11 mouse cellular contexts compared by ENCODE assay signal in the genomic region with DNA sequence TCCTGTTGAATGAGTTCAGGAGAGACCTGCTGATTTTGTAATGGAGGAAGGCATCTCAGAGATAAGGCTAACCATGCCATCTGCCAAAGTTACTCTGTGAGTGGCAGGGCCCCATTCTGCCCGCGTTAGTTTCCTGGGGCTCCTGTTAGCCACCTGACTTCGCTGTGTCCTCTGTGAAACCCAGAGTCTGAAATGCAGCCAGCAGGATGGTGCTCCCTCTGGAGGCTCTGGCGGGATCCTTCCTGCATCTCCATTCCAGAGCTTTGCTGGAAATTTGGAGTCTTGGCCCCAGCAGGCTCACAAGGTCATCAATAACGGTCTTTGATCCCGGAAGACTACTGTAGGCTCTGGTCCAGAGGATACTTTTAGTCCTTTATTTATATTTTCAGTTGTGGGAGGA. TPM values are rescaled to one million over a fixed set of nuclear protein-coding genes. Genes with fewer than 3 reads are reported as not detected.
DNase-seq lines count a peak whose midpoint lies in the region; ATAC-seq and TF ChIP-seq lines count a peak whose summit lies in the region.
"Had no signal": no experiment of that assay in that cellular context is flagged by ENCODE, and none has a peak within 500 bp of the region (broad histone marks: within the 10 kb centered on the region; RNA-seq: fewer than 3 reads in every experiment).

No protein-coding gene starts in this region.

- no peak overlapping the region for H3K4me3 ChIP-seq in heart, postnatal 0 days (ENCODE audit: low read depth, low read length)
- H3K4me3 ChIP-seq in midbrain, embryonic 15.5 days, result no peak overlapping the region

- H3K27ac ChIP-seq in heart, postnatal 0 days (ENCODE audit: low read depth), result no peak overlapping the region
- no peak overlapping the region for H3K27ac ChIP-seq in midbrain, embryonic 15.5 days

- H3K9ac ChIP-seq in heart, postnatal 0 days (replicated peaks; ENCODE audit: low read depth, low read length), result no peak overlapping the region
- no peak overlapping the region for H3K9ac ChIP-seq in midbrain, embryonic 15.5 days

- H3K4me1 ChIP-seq in heart, postnatal 0 days (ENCODE audit: control insufficient read depth, insufficient read depth), result no peaks in the 10 kb centered on the region
- peaks cover 2% of the 10 kb centered on the region; the same call in 1 of the 2 replicates for H3K4me1 ChIP-seq in midbrain, embryonic 15.5 days

- H3K4me2 ChIP-seq in heart, postnatal 0 days (ENCODE audit: low read depth, low read length), result no peak overlapping the region
- H3K4me2 ChIP-seq in midbrain, embryonic 15.5 days, result no peak overlapping the region

- intact Hi-C loops in gastrocnemius, postnatal 14 days (cut with DNase I; ENCODE audit: low total_unique reads), result no loop called here

- ATAC-seq in heart, postnatal 0 days (ENCODE audit: insufficient read depth, low read depth), result peak; percentile 74; the same call in 1 of the 2 replicates
- ATAC-seq in midbrain, embryonic 15.5 days (replicated peaks), result no peak
- no peak for ATAC-seq in inflammation-experienced regulatory T-cells, adult 6 months
- ATAC-seq: Patski had no signal

- DNase-seq in gastrocnemius, postnatal 14 days, result peak; percentile 28
- DNase-seq in gastrocnemius, postnatal 25 days, result no peak
- peak; percentile 19 for DNase-seq in urinary bladder, postnatal 14 days (ENCODE audit: low spot score)
- DNase-seq in urinary bladder, postnatal 10 days (ENCODE audit: low spot score), result no peak
- DNase-seq in heart, postnatal 0 days (ENCODE audit: low spot score), result peak; percentile 55
- peak; percentile 62 for DNase-seq in testis, postnatal 10 days (ENCODE audit: low spot score)

- no peaks in the 10 kb centered on the region for H3K9me3 ChIP-seq in heart, postnatal 0 days (replicated peaks; ENCODE audit: control insufficient read depth, low read length)
- H3K9me3 ChIP-seq in midbrain, embryonic 15.5 days, result no peaks in the 10 kb centered on the region

- H3K27me3 ChIP-seq in heart, postnatal 0 days (ENCODE audit: control insufficient read depth, insufficient read depth, low read length), result no peaks in the 10 kb centered on the region
- H3K27me3 ChIP-seq in midbrain, embryonic 15.5 days (replicated peaks), result no peaks in the 10 kb centered on the region

- no peak for TF ChIP-seq EP300 in heart, postnatal 0 days (IDR thresholded peaks at IDR 0.05; ENCODE audit: low read depth)

- TF ChIP-seq CTCF in heart, postnatal 0 days (IDR thresholded peaks at IDR 0.05; ENCODE audit: low read depth), result peak; percentile 60

- H3K36me3 ChIP-seq in heart, postnatal 0 days (replicated peaks; ENCODE audit: control insufficient read depth, insufficient read depth, low read length), result peaks cover 7% of the 10 kb centered on the region; the same call in 1 of the 2 replicates
- no peaks in the 10 kb centered on the region for H3K36me3 ChIP-seq in midbrain, embryonic 15.5 days (replicated peaks)

- WGBS in heart, postnatal 0 days, result 20% methylated on average over 6 of the region's 6 CpGs
- 39% methylated on average over 6 of the region's 6 CpGs for WGBS in midbrain, embryonic 15.5 days

RNA-seq across cellular contexts. Expression of a gene that starts 28.7 kb away (rescaled TPM):
- 1 to 10 TPM; 3.4 to 3.5 TPM for total RNA-seq in gastrocnemius, postnatal 14 days (2021)
- total RNA-seq in gastrocnemius, postnatal 25 days (2021), result 1 to 10 TPM; 4.7 TPM
- total RNA-seq in heart, postnatal 0 days (2014; rRNA removed; ENCODE audit: low replicate concordance), result 16.9 and 18.8 TPM in 2 replicates
- 6.2 and 7.7 TPM in 2 replicates for polyA plus RNA-seq in heart, postnatal 0 days (2015; fragmentation: Nextera tagmentation; extraction: Ambion mirVana)
- polyA plus RNA-seq in midbrain, embryonic 15.5 days (2015; fragmentation: Nextera tagmentation; extraction: Ambion mirVana), result 0.64 and 0.75 TPM in 2 replicates
- polyA plus RNA-seq in inflammation-experienced regulatory T-cells, adult 6 months (2017; shearing (Covaris generic)), result 10 to 100 TPM; 23.3 to 30.2 (median 30.0) TPM

RNA-seq across cellular contexts. Expression of a gene that starts 34.5 kb away (rescaled TPM):
- not detected for total RNA-seq in gastrocnemius, postnatal 14 days (2021)
- not detected for total RNA-seq in gastrocnemius, postnatal 25 days (2021)
- total RNA-seq in heart, postnatal 0 days (2014; rRNA removed; ENCODE audit: low replicate concordance), result not detected in 2 replicates
- polyA plus RNA-seq in heart, postnatal 0 days (2015; fragmentation: Nextera tagmentation; extraction: Ambion mirVana), result 0.10 TPM in 1 of 2 replicates, not detected in the other
- polyA plus RNA-seq in midbrain, embryonic 15.5 days (2015; fragmentation: Nextera tagmentation; extraction: Ambion mirVana), result 0.58 TPM in 1 of 2 replicates, not detected in the other
- polyA plus RNA-seq in inflammation-experienced regulatory T-cells, adult 6 months (2017; shearing (Covaris generic)), result not detected
- total RNA-seq: left cerebral cortex, postnatal 36 days; neutrophil, adult 5-6 weeks had no signal
- polyA plus RNA-seq: Patski had no signal

Comparison
In these comparisons a context has a peak if more than half of its experiments do, and no peak if none do; other contexts are left out.
1. DNase-seq: peak in gastrocnemius, postnatal 14 days (single experiment), urinary bladder, postnatal 14 days (single experiment), heart, postnatal 0 days (single experiment) and testis, postnatal 10 days (single experiment); none in gastrocnemius, postnatal 25 days (single experiment) and urinary bladder, postnatal 10 days (single experiment).